Mouse (Mus musculus) stomach, embryonic 15.5 days (tissue): Measurements from ENCODE around the gene Tfap2e. TPM values are rescaled to one million over a fixed set of nuclear protein-coding genes. Genes with fewer than 3 reads are reported as not detected.

Source experiments
- ATAC-seq: fragments of 200-750 bp; cut with Nextera tagmentation; 2 replicates; pipeline ENCODE4 v1.8.0; 2017; ENCODE audit warnings: low read depth, moderate number of reproducible peaks, moderate TSS enrichment; ENCODE audit not compliant: insufficient read depth, low FRiP score
- H3K27ac ChIP-seq: fragments of 300-500 bp; sonication (generic); 2 replicates; pipeline ENCODE4 v1.5.1; 2015; ENCODE audit warnings: mild to moderate bottlenecking, inconsistent platforms
- H3K27me3 ChIP-seq: fragments of 300-500 bp; sonication (generic); replicated peaks from 2 replicates; pipeline ENCODE4 v1.6.1; 2015; ENCODE audit warnings: inconsistent platforms
- H3K36me3 ChIP-seq: fragments of 300-500 bp; sonication (generic); 2 replicates; pipeline ENCODE4 v1.6.1; 2015; ENCODE audit warnings: inconsistent platforms
- H3K4me1 ChIP-seq: fragments of 300-500 bp; sonication (generic); 2 replicates; pipeline ENCODE4 v1.6.1; 2015; ENCODE audit warnings: inconsistent platforms
- H3K4me2 ChIP-seq: fragments of 300-500 bp; sonication (generic); 2 replicates; pipeline ENCODE4 v1.6.1; 2015; ENCODE audit warnings: mild to moderate bottlenecking, inconsistent platforms
- H3K4me3 ChIP-seq: fragments of 300-500 bp; sonication (generic); replicated peaks from 2 replicates; pipeline ENCODE4 v1.5.1; 2015; ENCODE audit warnings: inconsistent platforms
- H3K9ac ChIP-seq: fragments of 300-500 bp; sonication (generic); 2 replicates; pipeline ENCODE4 v1.6.1; 2015; ENCODE audit warnings: inconsistent platforms
- H3K9me3 ChIP-seq: fragments of 300-500 bp; sonication (generic); 2 replicates; pipeline ENCODE4 v1.6.1; 2016; ENCODE audit warnings: inconsistent platforms
- WGBS: fragments of 180-500 bp; shearing (Covaris S2); methylation state at CpG from one replicate; pipeline ENCODE4 v1.1.7; 2015; 5-methylcytosine and 5-hydroxymethylcytosine counted together
- polyA plus RNA-seq: library from polyadenylated mRNA; unstranded; fragments of >200 nt; fragmentation: Nextera tagmentation; extraction: Ambion mirVana; gene quantifications from 2 replicates; pipeline ENCODE4 v1.2.1, GENCODE M21; 2015

Gene Tfap2e
- polyA plus RNA-seq, 1 experiment from 2014 or later: not detected

DNA sequence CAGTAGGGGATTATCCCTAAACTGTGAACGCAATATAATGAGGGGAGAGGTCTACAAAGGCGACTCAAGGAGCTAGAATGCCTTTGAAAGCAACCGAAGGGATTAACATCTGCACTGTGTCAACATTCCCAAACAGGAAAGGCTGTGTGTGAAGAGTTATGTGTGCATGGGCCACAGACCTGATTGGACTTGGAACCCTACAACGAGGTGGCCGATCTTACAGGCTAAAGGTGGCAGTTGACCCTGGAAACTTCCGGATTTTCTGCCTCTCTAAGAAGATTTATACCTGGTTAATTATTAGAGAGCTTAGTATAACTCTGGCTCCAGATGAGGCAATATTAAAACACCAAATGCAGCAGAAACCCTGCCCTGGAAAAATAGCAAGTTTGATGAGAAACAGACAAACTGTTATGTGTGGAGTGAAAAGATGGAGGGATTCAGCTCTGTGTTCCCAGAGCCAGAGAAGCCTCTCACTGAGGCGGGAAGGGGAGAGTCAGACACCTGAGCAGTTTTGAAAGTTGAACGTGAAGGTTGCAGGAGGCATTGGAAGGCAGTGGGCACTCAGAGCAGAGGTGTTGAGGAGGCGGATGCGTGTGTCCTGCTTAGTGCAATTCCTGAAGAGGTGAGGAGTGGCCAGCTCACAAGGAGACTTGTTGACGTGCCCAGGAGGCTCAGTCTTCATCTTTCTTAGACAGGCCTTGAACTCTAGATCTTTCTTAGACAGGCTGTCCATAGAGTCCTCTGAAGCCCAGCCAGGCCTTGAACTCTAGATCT lies 26.7 kb upstream of the Tfap2e start:
- Histone ChIP-seq H3K4me2 (no peak overlapping the region), H3K4me3 (no peak overlapping the region), H3K27ac (peak overlapping the region; percentile 17), H3K4me1 (no peaks in the 10 kb centered on the region), H3K27me3 (no peaks in the 10 kb centered on the region), H3K9ac (no peak overlapping the region), H3K9me3 (no peaks in the 10 kb centered on the region), H3K36me3 (peaks cover 18% of the 10 kb centered on the region)
- ATAC-seq: peak; percentile 88
- WGBS: 60% methylated on average over 11 of the region's 11 CpGs

DNA sequence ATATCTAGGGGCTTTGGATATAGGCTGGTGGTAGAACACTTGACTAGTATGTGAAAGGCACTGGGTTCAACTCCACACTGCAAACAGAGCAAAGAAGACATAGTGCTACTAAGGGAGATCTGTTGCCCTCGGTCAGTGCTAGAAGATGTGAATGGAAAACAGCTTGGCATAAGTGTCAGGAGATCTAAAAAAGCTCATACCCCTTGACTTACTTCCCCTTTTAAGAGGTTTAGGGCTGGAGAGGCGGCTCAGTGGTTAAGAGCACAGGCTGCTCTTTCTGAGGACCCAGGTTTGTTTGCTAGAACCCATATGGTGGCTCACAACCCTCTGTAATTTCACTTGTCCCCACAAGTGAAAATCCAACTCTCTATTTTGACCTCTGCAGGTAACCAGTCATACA lies 23.4 kb upstream of the Tfap2e start:
- peaks cover 7% of the 10 kb centered on the region; the same call in 1 of the 2 replicates for H3K4me1 ChIP-seq
- H3K9me3 ChIP-seq: no peaks in the 10 kb centered on the region
- 70% methylated on average over 2 of the region's 2 CpGs for WGBS
- no peaks in the 10 kb centered on the region for H3K27me3 ChIP-seq
- H3K9ac ChIP-seq: no peak overlapping the region
- no peak for ATAC-seq
- H3K4me2 ChIP-seq: no peak overlapping the region
- H3K27ac ChIP-seq: no peak overlapping the region
- H3K4me3 ChIP-seq: no peak overlapping the region
- H3K36me3 ChIP-seq: peaks cover 18% of the 10 kb centered on the region

DNA sequence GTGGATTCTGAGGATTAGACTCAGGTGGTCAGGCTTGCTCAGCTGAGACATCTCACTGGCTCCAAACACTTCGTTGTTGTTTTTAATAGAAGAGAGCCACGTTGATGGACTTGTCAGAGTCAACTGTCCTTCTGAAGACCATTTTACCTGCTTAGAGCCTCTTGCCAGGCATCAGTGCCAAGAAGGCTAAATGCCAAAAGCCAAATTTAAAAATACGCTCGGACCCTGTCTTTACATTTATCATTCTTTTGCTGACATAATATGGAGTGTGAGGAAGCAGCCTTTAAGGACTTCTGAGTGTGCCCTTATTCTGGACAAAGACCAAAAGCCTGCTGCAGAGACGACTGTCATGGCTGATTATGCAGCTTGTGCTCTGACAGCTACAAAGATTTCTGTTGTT lies 22.3 kb upstream of the Tfap2e start:
- ATAC-seq: no peak
- no peaks in the 10 kb centered on the region for H3K27me3 ChIP-seq
- H3K9ac ChIP-seq: no peak overlapping the region
- H3K4me3 ChIP-seq: no peak overlapping the region
- H3K36me3 ChIP-seq: peaks cover 18% of the 10 kb centered on the region
- peaks cover 7% of the 10 kb centered on the region; the same call in 1 of the 2 replicates for H3K4me1 ChIP-seq
- WGBS: 81% methylated on average over 5 of the region's 5 CpGs
- H3K9me3 ChIP-seq: no peaks in the 10 kb centered on the region
- H3K4me2 ChIP-seq: no peak overlapping the region
- H3K27ac ChIP-seq: no peak overlapping the region

DNA sequence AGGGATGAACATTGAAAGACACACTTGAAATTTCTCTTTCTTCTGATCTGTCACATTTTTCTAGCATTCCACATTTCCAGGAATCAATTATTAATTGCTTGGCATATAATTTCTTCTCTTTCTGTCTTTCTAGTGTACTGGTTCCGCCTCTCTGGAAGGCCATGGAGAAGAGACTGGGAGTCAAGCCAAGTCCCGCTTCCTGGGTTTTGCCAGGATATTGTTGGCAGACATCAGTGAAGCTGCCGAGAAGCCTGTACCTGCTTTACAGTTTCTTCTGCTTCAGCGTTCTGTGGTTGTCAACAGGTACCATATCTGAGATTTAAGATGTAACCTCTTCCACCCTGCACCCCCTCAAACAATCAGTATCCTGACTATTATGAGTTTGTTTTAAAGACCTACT lies 20.7 kb upstream of the Tfap2e start:
- no peak overlapping the region for H3K4me3 ChIP-seq

DNA sequence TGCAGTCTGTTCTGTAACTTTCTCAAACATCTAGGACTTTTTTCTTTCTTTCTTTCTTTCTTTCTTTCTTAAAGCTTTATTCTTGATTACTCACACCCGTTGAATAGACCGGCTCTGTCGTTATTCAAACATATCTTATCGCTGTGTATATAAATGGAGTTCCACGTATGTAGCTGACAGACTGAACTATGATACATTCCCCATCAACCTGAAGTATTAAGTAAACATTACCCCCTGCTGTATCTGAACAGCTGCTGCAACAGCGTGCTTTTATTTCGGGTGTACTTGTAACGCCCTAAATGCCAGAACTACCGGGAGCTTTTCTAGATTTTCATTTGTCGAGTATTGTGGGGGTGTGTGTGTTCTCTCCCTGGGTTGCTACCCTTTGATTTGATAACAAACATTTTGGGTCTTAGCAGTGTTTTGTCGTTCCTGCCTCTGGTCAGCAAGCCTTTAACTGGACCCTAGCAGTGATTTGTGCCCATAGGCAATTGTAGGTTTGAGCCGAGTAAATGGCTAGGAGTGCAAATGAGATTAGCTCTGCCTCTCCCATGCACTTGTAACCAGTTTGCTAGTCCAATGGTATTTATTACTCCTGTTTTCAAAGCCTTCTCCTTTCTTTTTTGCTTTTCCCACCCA lies 18.8 kb upstream of the Tfap2e start:
- no peak for ATAC-seq
- H3K4me2 ChIP-seq: peak overlapping the region; percentile 98
- no peaks in the 10 kb centered on the region for H3K27me3 ChIP-seq
- peaks cover 28% of the 10 kb centered on the region for H3K4me1 ChIP-seq
- peak overlapping the region; percentile 98; the same call in 1 of the 2 replicates for H3K27ac ChIP-seq
- H3K9me3 ChIP-seq: no peaks in the 10 kb centered on the region
- H3K4me3 ChIP-seq: peak overlapping the region; percentile 79; the same call in 1 of the 2 replicates
- WGBS: 29% methylated on average over 12 of the region's 12 CpGs
- no peak overlapping the region for H3K9ac ChIP-seq
- H3K36me3 ChIP-seq: peaks cover 10% of the 10 kb centered on the region; the same call in 1 of the 2 replicates

More for the DNA sequence above, 20.7 kb upstream of the Tfap2e start:
- Histone ChIP-seq H3K9ac (no peak overlapping the region), H3K4me2 (no peak overlapping the region), H3K4me1 (peaks cover 13% of the 10 kb centered on the region), H3K9me3 (no peaks in the 10 kb centered on the region), H3K36me3 (peaks cover 18% of the 10 kb centered on the region), H3K27me3 (no peaks in the 10 kb centered on the region), H3K27ac (no peak overlapping the region)
- WGBS: 72% methylated on average over 4 of the region's 4 CpGs
- ATAC-seq: no peak

DNA sequence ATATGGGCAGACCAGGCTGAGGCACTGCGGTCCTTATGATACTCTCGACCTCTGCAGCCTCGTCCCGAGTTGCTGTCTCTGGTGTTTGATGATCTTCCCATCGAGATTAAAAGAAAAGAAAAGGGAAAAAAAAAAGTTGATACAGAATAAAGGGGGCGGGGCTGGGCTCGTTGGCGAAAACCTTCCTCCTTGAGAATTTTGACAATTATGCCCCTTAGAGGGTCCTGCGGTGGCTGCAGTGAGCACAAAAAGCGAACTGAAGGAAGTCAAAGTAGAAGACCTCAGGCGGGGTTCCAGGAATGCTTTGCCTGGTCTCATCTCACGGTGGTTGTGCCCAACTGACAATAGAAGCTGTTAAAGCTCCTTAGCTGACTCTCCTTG lies 18.2 kb upstream of the Tfap2e start:
- ATAC-seq: no peak
- Histone ChIP-seq H3K4me1 (peaks cover 33% of the 10 kb centered on the region), H3K27ac (peak overlapping the region; percentile 98), H3K4me3 (peak overlapping the region; percentile 79), H3K4me2 (peak overlapping the region; percentile 98), H3K36me3 (peaks cover 4% of the 10 kb centered on the region; the same call in 1 of the 2 replicates), H3K9ac (peak overlapping the region; percentile 73), H3K27me3 (no peaks in the 10 kb centered on the region), H3K9me3 (no peaks in the 10 kb centered on the region)
- WGBS: under 1% methylated on average over 12 of the region's 12 CpGs

DNA sequence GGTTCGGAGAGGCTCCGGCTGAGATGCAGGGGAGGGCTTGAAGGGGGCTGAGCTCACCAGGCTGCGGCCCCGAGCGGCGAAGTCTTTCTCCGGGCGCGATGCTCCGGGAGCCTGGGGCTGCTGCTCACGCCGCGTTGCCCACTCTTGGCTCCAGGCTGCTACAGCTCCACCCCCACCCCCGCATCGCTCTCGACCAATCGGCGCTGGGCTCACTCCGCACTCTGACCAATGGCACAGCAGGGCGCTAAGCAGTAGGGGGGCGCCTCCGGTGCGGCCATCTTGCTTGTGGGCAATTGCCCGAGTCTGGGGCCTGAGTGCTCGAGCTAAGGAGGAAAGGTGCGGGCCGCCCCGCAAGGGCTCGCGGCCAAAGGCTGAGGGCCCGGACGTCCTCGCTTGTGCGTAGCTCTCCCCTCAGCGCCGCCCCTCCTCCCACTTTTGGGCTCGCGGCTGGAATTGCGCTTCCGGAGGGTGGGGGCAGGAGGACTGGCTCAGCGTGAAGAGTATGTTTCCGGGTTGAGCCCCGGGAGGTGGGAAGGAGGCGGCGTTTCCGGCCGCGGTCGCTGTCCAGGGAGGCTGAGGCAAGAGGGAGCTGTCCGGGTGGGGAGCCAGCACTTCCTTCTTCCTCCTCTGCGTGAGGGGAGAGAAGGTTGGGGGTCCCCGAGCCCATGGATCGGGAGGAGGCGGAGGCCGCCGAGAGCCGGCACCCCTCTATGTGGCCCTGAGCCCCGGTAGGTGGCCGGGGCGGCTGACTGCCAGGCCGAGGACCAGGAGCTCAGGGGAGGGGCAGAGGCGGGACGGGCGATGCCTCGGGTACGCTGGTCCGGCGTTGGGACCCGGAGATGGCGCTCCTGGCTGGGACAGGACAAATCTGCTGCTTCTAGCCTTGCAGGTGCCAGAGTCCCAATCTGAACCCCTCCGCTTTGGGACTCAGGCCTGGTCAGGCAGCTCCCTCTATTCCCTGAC lies 17.5 kb upstream of the Tfap2e start, which contains the start of the genes Ncdn and AU040320:
Ncdn (minus strand) TSS at position 171 of the 963 bp plus-strand sequence.
AU040320 (plus strand) TSS at position 277 of the 963 bp plus-strand sequence.
- Histone ChIP-seq H3K27ac (peak within 1 kb of the TSS; percentile 98), H3K4me1 (peaks cover 33% of the 10 kb centered on the region)
- WGBS: under 1% methylated on average over 69 of the region's 71 CpGs

DNA sequence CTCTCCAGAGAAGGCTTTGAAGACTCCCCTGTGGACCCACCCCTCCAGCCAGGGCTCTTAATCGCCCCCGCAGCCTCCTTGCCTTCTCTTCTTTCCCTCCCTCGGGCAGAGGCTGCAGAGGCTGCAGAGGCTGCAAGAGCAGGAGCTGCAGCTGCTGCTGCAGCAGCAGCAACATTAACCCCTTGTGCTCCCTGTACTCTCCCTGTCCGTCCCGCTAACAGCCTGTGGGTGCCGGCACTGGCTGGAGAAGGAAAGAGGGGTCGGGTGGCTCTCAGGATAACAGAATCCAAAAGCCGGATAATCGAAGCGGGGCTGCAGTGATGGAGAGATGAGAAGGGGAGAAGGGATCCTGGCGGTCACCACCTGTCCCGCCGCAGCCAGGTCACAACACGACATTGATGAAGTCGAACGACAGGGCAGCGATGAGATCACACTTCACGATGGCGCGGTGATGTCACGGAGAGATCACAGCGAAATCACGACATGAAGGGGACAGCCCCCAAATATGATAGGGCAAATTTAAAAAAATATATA lies 16.6 kb upstream of the Tfap2e start:
- Histone ChIP-seq H3K9ac (peak overlapping the region; percentile 86), H3K4me3 (peak overlapping the region; percentile 79), H3K9me3 (no peaks in the 10 kb centered on the region), H3K27ac (0 out of 2 replicates have a peak overlapping the region, but pooled peaks have one; percentile 33), H3K36me3 (peaks cover 7% of the 10 kb centered on the region), H3K4me2 (peak overlapping the region; percentile 98), H3K4me1 (peaks cover 33% of the 10 kb centered on the region), H3K27me3 (no peaks in the 10 kb centered on the region)
- no peak for ATAC-seq
- 0% methylated on average over 23 of the region's 23 CpGs for WGBS

More for the DNA sequence above, 17.5 kb upstream of the Tfap2e start, which contains the start of the genes Ncdn and AU040320:
- Histone ChIP-seq H3K27me3 (no peaks in the 10 kb centered on the region), H3K4me3 (peak within 1 kb of the TSS; percentile 79), H3K9me3 (no peaks in the 10 kb centered on the region), H3K36me3 (peaks cover 5% of the 10 kb centered on the region), H3K4me2 (peak within 1 kb of the TSS; percentile 98), H3K9ac (peak within 1 kb of the TSS; percentile 86)
- peak; percentile 98 for ATAC-seq

DNA sequence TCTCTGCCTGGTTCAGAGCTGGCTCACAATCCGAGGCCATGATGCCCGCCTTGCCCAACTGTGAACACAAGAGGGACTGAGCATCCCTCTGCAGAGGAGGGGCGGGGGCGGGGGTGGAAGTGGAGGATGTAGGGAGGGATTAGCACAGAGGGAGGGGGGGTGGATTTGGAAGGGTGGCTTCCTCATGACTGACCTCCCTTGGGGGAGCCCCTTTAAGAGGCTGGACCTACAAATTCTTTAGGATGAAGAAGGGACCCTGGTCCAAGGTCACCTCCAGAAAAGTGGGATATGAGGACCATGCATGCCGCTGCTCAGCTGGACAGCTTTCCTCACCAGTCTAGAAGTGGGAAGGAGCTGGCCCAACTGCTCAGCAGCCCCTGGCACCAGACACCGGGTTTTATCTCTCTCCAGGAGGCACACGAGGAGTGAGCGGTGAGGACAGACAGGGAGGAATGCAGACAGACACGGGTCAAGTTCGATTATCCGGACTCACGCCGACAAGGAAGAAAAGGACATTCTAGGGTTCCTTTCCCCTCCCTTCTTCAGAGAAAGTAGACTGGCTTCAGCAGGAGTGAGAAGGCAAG lies 16.1 kb upstream of the Tfap2e start:
- 13% methylated on average over 13 of the region's 13 CpGs for WGBS
- Histone ChIP-seq H3K27me3 (no peaks in the 10 kb centered on the region), H3K4me1 (peaks cover 33% of the 10 kb centered on the region), H3K27ac (no peak overlapping the region), H3K4me2 (peak overlapping the region; percentile 98), H3K36me3 (peaks cover 10% of the 10 kb centered on the region), H3K9me3 (no peaks in the 10 kb centered on the region), H3K9ac (peak overlapping the region; percentile 86; the same call in 1 of the 2 replicates), H3K4me3 (peak overlapping the region; percentile 79)
- ATAC-seq: no peak

DNA sequence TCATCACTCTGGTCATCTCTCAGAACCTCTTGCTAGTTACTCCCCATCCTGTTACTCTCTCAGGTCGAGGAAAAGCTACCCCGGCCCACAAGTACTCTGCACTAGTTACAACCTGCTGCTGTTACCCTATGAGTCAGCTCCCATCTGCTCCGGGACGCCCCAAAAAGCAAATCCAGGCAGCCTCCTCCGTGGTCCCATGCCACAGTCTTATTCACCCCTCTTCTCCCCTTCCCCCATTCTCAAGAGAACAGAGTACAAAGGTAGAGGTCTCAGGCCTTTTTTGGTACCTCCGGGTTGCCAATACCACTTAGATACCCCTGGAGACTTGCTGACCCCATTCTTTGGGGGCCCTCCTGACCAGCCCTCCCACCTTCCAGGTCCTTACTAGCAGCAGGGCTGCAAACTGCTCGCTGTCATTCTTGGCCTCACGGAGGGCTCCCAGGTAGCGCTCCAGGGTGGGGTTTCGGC lies 15.6 kb upstream of the Tfap2e start:
- Histone ChIP-seq H3K27ac (no peak overlapping the region), H3K36me3 (peaks cover 14% of the 10 kb centered on the region), H3K4me3 (peak overlapping the region; percentile 79), H3K9me3 (no peaks in the 10 kb centered on the region), H3K4me2 (peak overlapping the region; percentile 98), H3K4me1 (peaks cover 33% of the 10 kb centered on the region), H3K9ac (no peak overlapping the region), H3K27me3 (no peaks in the 10 kb centered on the region)
- 55% methylated on average over 10 of the region's 10 CpGs for WGBS
- no peak for ATAC-seq
